Mouse (Mus musculus) embryonic facial prominence, embryonic 15.5 days (tissue): ENCODE data around the gene Alpk1. TPM values are rescaled to one million over a fixed set of nuclear protein-coding genes. Genes with fewer than 3 reads are reported as not detected.

Source experiments
- ATAC-seq: fragments of 200-750 bp; cut with Nextera tagmentation; 2 replicates; pipeline ENCODE4 v1.8.0; 2017; ENCODE audit warnings: low read depth, moderate TSS enrichment; ENCODE audit not compliant: insufficient number of reproducible peaks, low FRiP score, low TSS enrichment
- H3K27ac ChIP-seq: fragments of 300-500 bp; sonication (generic); replicated peaks from 2 replicates; pipeline ENCODE4 v1.5.1; 2015; ENCODE audit warnings: mild to moderate bottlenecking, inconsistent platforms
- H3K27me3 ChIP-seq: fragments of 300-500 bp; sonication (generic); 2 replicates; pipeline ENCODE4 v1.6.1; 2015; ENCODE audit warnings: inconsistent platforms
- H3K36me3 ChIP-seq: fragments of 300-500 bp; sonication (generic); 2 replicates; pipeline ENCODE4 v1.6.1; 2015; ENCODE audit warnings: mild to moderate bottlenecking, inconsistent platforms
- H3K4me1 ChIP-seq: fragments of 300-500 bp; sonication (generic); 2 replicates; pipeline ENCODE4 v1.6.1; 2015; ENCODE audit warnings: inconsistent platforms
- H3K4me2 ChIP-seq: fragments of 300-500 bp; sonication (generic); replicated peaks from 2 replicates; pipeline ENCODE4 v1.6.1; 2015; ENCODE audit warnings: mild to moderate bottlenecking, inconsistent platforms
- H3K4me3 ChIP-seq: fragments of 300-500 bp; sonication (generic); replicated peaks from 2 replicates; pipeline ENCODE4 v1.5.1; 2015; ENCODE audit warnings: mild to moderate bottlenecking, inconsistent platforms
- H3K9ac ChIP-seq: fragments of 300-500 bp; sonication (generic); 2 replicates; pipeline ENCODE4 v1.6.1; 2015; ENCODE audit warnings: inconsistent platforms
- H3K9me3 ChIP-seq: fragments of 300-500 bp; sonication (generic); replicated peaks from 2 replicates; pipeline ENCODE4 v1.6.1; 2016; ENCODE audit warnings: inconsistent platforms
- WGBS: fragments of 180-500 bp; shearing (Covaris S2); methylation state at CpG from one replicate; pipeline ENCODE4 v1.1.7; 2015; 5-methylcytosine and 5-hydroxymethylcytosine counted together
- polyA plus RNA-seq: library from polyadenylated mRNA; unstranded; fragments of >200 nt; fragmentation: Nextera tagmentation; extraction: Ambion mirVana; gene quantifications from 2 replicates; pipeline ENCODE4 v1.2.1, GENCODE M21; 2015

Gene Alpk1
- polyA plus RNA-seq, 1 experiment from 2014 or later: 2.4 TPM

DNA sequence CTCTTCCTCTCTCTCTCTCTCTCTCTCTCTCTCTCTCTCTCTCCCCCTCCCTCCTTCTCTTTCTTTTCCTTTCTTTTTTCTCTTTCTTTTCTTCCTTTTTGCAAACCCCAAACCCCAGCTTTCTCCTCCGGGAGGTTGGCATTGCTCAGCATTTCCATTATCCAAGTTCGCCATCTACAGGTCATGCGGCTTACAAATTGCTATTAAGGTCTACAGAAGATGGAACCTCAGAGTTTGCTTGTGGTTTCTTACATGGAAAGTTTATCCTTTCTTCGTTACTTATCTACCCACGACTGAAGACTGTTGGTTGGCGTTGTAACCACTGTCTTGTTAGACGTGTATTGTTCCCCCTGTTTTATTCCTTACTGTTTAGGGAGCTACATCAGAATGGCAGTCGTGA is 21.1 kb downstream of the Alpk1 start:
- ATAC-seq: no peak

GRCm38 (mm10) chr3:127758806-127759205 is 21.5 kb downstream of the Alpk1 start:
- H3K27ac ChIP-seq: no peak overlapping the region
- H3K27me3 ChIP-seq: peaks cover 22% of the 10 kb centered on the region
- WGBS: 64% methylated on average over 4 of the region's 4 CpGs
- H3K36me3 ChIP-seq: no peaks in the 10 kb centered on the region
- H3K9ac ChIP-seq: no peak overlapping the region
- no peaks in the 10 kb centered on the region for H3K9me3 ChIP-seq
- no peak for ATAC-seq
- H3K4me2 ChIP-seq: no peak overlapping the region
- no peak overlapping the region for H3K4me3 ChIP-seq
- H3K4me1 ChIP-seq: no peaks in the 10 kb centered on the region

More for the DNA sequence above, 21.1 kb downstream of the Alpk1 start:
- WGBS: 10% methylated on average over 8 of the region's 8 CpGs
- H3K27me3 ChIP-seq: peaks cover 22% of the 10 kb centered on the region
- H3K9me3 ChIP-seq: no peaks in the 10 kb centered on the region
- H3K4me1 ChIP-seq: no peaks in the 10 kb centered on the region
- no peaks in the 10 kb centered on the region for H3K36me3 ChIP-seq
- H3K4me3 ChIP-seq: no peak overlapping the region
- no peak overlapping the region for H3K9ac ChIP-seq
- no peak overlapping the region for H3K27ac ChIP-seq
- H3K4me2 ChIP-seq: no peak overlapping the region

DNA sequence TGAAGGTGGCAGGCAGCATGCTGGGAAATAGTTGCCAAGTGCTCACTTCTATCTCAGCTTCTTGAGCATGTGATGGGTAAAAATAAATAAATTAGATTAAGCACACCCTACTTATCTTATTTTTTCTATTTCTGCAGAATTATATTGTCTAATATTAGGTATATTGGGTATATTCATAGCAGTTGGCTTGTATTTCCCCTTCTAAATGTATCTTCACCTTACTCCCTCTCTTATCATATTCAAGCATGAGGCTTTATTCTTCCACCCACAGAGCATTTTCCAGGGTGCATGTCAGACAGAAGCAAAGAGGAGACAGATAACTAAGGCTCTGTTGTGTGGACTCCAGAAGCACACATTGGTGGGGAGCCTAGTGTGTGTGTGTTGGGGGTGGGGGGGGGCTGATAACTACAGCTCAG is 22.4 kb downstream of the Alpk1 start:
- Histone ChIP-seq H3K9ac (no peak overlapping the region), H3K27ac (no peak overlapping the region), H3K36me3 (no peaks in the 10 kb centered on the region), H3K9me3 (no peaks in the 10 kb centered on the region), H3K27me3 (peaks cover 22% of the 10 kb centered on the region), H3K4me2 (no peak overlapping the region), H3K4me1 (no peaks in the 10 kb centered on the region), H3K4me3 (no peak overlapping the region)
- ATAC-seq: no peak

- 79% methylated on average over 6 of the region's 6 CpGs for WGBS
- Histone ChIP-seq H3K27ac (no peak overlapping the region), H3K4me2 (no peak overlapping the region), H3K4me3 (no peak overlapping the region), H3K4me1 (no peaks in the 10 kb centered on the region), H3K9ac (no peak overlapping the region), H3K9me3 (no peaks in the 10 kb centered on the region), H3K27me3 (peaks cover 15% of the 10 kb centered on the region; the same call in 1 of the 2 replicates), H3K36me3 (no peaks in the 10 kb centered on the region)
- no peak for ATAC-seq
These were observed 23.9 kb downstream of the Alpk1 start for GRCm38 (mm10) chr3:127756458-127756857.

GRCm38 (mm10) chr3:127749981-127750562 is 30.3 kb downstream of the Alpk1 start:
- H3K27ac ChIP-seq: no peak overlapping the region
- peaks cover 4% of the 10 kb centered on the region; the same call in 1 of the 2 replicates for H3K4me1 ChIP-seq
- H3K4me3 ChIP-seq: peak overlapping the region; percentile 14
- peaks cover 36% of the 10 kb centered on the region for H3K27me3 ChIP-seq
- no peak for ATAC-seq
- no peaks in the 10 kb centered on the region for H3K36me3 ChIP-seq
- 10% methylated on average over 12 of the region's 12 CpGs for WGBS
- peak overlapping the region; percentile 33; the same call in 1 of the 2 replicates for H3K4me2 ChIP-seq
- H3K9me3 ChIP-seq: no peaks in the 10 kb centered on the region
- no peak overlapping the region for H3K9ac ChIP-seq

DNA sequence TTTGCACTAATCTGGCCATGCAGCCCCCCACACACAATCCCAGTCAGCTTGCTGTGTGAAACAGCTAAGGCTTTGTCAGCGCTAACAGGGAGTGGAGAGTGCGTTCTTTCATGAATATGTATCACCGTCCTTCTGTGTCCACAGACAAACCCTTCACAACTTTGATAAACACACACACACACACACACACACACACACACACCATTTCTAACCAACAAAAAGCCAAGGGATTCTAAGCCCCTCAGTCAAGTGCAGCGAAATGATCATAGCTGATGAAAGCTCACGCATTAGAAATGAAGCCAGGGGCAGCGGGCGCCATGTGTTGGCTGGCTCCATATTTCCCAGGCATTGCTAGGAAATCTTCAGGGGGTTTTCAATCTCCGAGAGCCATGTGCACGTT is 31.1 kb downstream of the Alpk1 start:
- H3K27me3 ChIP-seq: peaks cover 32% of the 10 kb centered on the region
- H3K9me3 ChIP-seq: no peaks in the 10 kb centered on the region
- H3K4me3 ChIP-seq: no peak overlapping the region; the same call in 1 of the 2 replicates
- H3K4me2 ChIP-seq: peak overlapping the region; percentile 25
- H3K9ac ChIP-seq: no peak overlapping the region
- peaks cover 4% of the 10 kb centered on the region; the same call in 1 of the 2 replicates for H3K4me1 ChIP-seq
- WGBS: 19% methylated on average over 9 of the region's 9 CpGs
- no peak for ATAC-seq
- H3K27ac ChIP-seq: no peak overlapping the region
- no peaks in the 10 kb centered on the region for H3K36me3 ChIP-seq

GRCm38 (mm10) chr3:127748644-127749043 is 31.7 kb downstream of the Alpk1 start:
- no peak overlapping the region for H3K4me2 ChIP-seq
- no peak overlapping the region for H3K4me3 ChIP-seq
- H3K9me3 ChIP-seq: no peaks in the 10 kb centered on the region
- no peaks in the 10 kb centered on the region for H3K36me3 ChIP-seq
- no peak overlapping the region for H3K27ac ChIP-seq
- no peak overlapping the region for H3K9ac ChIP-seq
- no peak for ATAC-seq
- peaks cover 4% of the 10 kb centered on the region; the same call in 1 of the 2 replicates for H3K4me1 ChIP-seq
- peaks cover 32% of the 10 kb centered on the region for H3K27me3 ChIP-seq
- WGBS: 55% methylated on average over 4 of the region's 4 CpGs

GRCm38 (mm10) chr3:127745911-127746640 is 34.3 kb downstream of the Alpk1 start:
- Histone ChIP-seq H3K4me1 (peaks cover 4% of the 10 kb centered on the region; the same call in 1 of the 2 replicates), H3K4me2 (no peak overlapping the region), H3K36me3 (no peaks in the 10 kb centered on the region), H3K4me3 (no peak overlapping the region), H3K9ac (no peak overlapping the region), H3K9me3 (0 out of 2 replicates have a peak, but pooled peaks cover 3% of the 10 kb centered on the region), H3K27ac (no peak overlapping the region), H3K27me3 (peaks cover 32% of the 10 kb centered on the region)
- WGBS: 15% methylated on average over 16 of the region's 16 CpGs
- ATAC-seq: no peak

DNA sequence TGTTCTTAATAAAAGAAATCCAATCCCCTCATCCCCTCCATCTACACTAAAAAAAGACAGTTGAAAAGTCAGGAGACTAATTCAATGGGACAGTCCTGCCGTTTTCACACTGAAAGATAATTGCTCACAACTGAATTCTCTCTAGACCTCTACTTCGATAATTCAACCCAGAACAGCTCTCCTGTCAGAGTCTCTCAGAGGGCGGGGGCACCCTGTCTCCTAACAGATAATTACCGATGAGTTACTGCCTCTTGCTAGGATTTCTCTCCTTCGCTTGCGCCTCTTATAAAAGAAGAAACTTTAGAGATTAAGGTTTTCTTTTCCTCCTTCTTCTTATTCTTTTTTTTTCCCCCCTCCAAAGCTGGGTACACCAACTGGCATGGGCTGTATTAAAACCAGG is 34.8 kb downstream of the Alpk1 start:
- WGBS: 15% methylated on average over 6 of the region's 6 CpGs
- no peak overlapping the region for H3K4me2 ChIP-seq
- H3K36me3 ChIP-seq: no peaks in the 10 kb centered on the region
- peaks cover 4% of the 10 kb centered on the region; the same call in 1 of the 2 replicates for H3K4me1 ChIP-seq
- H3K9ac ChIP-seq: no peak overlapping the region
- H3K27me3 ChIP-seq: peaks cover 30% of the 10 kb centered on the region
- H3K27ac ChIP-seq: no peak overlapping the region
- 0 out of 2 replicates have a peak, but pooled peaks cover 3% of the 10 kb centered on the region for H3K9me3 ChIP-seq
- H3K4me3 ChIP-seq: no peak overlapping the region
- ATAC-seq: no peak

DNA sequence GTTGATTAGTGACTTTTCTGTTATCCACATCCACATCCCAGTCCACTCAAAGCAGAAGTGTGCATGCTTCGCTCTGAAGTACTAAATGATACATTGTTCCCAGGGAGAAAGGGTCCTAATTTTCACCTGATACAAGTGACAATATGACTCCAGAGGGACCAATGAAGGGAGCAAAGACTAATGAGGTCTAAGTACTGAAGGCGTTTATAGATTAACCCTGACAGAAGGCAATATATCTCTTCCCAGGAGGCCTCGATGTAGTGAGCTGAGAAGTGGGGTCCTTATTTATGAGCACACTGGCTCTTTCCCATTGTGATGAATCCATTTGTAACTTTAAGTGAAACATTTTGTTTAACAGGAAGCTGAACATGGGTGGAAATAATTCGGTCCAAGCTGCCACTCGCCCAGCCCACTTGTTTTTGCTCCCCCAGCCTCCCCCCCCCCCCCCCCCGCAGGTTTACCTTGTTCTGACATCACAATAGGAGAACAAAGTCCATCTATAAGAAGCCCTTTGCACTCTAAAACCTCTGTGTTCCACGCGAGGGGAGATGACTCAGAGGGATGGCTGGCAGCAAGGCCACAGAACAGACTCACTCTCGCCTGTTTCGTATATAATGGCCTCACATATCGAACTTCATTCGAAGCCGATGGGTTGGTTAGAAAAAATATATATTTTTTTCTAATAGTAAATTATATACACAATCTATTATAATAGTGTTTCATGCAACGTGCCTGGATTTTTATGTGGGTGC is 36.5 kb downstream of the Alpk1 start:
- no peak overlapping the region for H3K4me3 ChIP-seq
- H3K36me3 ChIP-seq: no peaks in the 10 kb centered on the region
- H3K4me2 ChIP-seq: no peak overlapping the region
- no peak overlapping the region for H3K9ac ChIP-seq
- H3K27ac ChIP-seq: no peak overlapping the region
- H3K9me3 ChIP-seq: 0 out of 2 replicates have a peak, but pooled peaks cover 3% of the 10 kb centered on the region
- WGBS: 77% methylated on average over 14 of the region's 14 CpGs
- no peaks in the 10 kb centered on the region for H3K4me1 ChIP-seq
- ATAC-seq: no peak
- peaks cover 20% of the 10 kb centered on the region for H3K27me3 ChIP-seq

- no peak overlapping the region for H3K4me3 ChIP-seq
- no peak overlapping the region for H3K27ac ChIP-seq
- ATAC-seq: no peak
- no peak overlapping the region for H3K4me2 ChIP-seq
- no peaks in the 10 kb centered on the region for H3K36me3 ChIP-seq
- H3K4me1 ChIP-seq: no peaks in the 10 kb centered on the region
- H3K27me3 ChIP-seq: no peaks in the 10 kb centered on the region
- H3K9ac ChIP-seq: no peak overlapping the region
- 0 out of 2 replicates have a peak, but pooled peaks cover 3% of the 10 kb centered on the region for H3K9me3 ChIP-seq
- 91% methylated on average over 3 of the region's 3 CpGs for WGBS
These were observed 38.9 kb downstream of the Alpk1 start for GRCm38 (mm10) chr3:127741473-127741872.
